Mouse (Mus musculus) kidney, postnatal 4 days (tissue): ENCODE measurements around the gene Fgf12.

ENCODE experiments used
- DNase-seq, 2 experiments: peaks; one replicate each; pipeline ENCODE4 v3.0.0; 2021; ENCODE audit warnings: mixed read lengths in 2 of 2

Fgf12 gene

DNA sequence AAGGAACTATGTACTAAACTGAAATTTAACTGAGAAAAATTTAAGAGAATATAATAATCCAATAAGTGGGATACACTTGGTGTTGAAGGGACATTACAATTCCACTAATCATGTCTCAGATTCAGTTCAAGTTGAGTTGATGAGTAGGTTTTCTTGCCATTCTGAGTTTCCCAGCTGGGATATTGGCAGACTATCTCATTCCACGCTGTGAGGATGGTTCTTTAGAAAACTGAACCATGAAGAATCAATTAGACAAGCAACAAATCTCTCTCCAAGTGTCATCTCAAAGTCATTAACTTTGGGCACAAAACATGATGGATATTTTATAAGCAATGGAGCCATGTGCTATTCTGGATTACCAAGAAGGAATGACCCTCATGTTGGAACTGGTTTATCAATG lies 449.0 kb downstream of the Fgf12 start:
- DNase-seq: no peak

DNA sequence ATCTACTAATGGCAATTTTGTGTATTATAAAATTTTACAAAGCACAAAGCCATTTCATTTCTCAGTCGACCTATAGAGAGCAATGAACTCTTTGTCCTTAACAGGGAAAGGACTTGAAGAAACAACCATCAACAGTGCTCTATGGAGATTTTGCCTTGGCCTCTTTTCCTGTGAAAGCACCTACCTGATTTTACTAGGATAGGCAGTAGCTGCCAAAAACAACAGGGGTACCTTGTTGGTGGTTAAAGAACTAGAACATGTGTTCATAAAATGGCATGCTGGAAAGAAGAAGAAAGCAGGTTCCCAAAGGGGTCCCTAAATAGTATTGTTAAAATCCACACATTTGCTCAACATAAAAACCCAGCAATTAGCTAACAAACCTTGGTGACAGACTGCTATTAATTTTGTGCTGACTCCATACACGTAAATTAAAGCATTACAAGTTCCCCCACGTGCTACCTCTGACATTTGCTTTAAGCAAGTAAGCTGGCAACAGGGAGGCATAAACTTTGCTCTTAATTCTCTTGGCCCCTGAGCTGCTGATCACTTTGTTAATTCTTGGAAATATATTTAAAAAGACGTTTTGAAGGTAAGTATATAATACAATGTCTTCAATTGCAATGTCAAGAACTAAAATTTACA lies 463.1 kb downstream of the Fgf12 start:
- DNase-seq: no peak

- DNase-seq: no peak
Measured at GRCm38 (mm10) chr16:28257904-28258303, 495.0 kb downstream of the Fgf12 start.

DNA sequence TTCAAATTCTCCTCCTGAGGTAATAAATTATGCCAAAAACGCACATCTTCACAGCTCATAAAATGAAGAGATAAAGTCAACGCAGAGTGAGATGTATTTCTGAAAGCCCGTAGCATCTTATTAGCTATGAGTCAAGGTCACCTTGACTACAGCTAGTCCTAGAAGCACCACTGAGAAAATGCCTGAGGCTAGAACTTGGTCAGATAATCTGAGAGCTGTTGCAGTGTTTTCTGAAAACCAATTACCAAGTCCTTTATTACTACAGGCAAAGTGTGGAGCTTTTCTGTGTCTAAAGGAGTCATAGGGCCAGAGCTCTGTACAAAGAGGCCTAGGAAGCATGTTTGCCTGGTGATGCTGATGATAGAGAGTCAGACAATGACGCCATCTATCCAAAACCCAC lies 498.6 kb downstream of the Fgf12 start:
- no peak for DNase-seq

- DNase-seq: no peak
Measured at GRCm38 (mm10) chr16:28251930-28252329, 500.9 kb downstream of the Fgf12 start.

GRCm38 (mm10) chr16:28242867-28243649 lies 509.8 kb downstream of the Fgf12 start:
- peak; percentile 1 to 5 for DNase-seq

DNA sequence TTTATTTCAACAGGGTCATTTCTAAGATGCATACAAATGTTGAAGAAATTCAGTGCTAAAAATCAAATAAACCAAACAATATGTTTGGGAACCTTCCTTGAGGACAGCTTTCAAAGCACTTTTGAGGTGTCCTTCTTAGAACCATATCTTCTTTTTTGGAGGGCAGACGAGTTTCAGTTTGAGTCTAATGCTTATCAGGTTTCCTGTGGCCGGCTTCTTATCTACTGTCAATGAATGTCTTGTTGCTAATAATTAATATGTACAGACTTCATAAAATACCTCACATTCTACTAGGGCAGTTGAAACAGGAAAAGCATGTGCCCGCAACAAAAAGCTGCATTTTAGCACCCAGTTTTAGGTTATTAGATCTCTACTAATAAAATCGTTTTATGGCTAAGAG lies 513.5 kb downstream of the Fgf12 start:
- no peak for DNase-seq

- DNase-seq: peak; percentile 26 to 48
Measured at GRCm38 (mm10) chr16:28238019-28238868, 514.6 kb downstream of the Fgf12 start.

DNA sequence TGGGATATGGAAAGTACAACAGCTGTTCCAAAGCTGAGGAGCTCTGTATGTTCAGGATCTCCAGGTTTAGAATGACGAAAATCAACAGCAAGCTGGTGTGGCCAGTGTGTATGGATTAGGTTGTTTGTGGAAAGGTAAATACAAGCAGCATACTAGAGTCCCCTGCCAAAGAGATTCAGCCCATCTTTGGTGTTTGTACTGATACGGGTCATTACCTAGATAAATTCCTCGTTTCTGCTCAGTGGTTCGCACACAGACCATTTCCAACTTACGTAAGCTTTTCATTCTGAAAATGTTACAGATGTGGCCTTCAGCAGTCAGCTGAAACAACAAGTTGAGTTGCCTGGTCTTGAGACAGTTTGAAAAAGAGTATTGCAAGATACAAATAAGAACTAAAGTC lies 536.9 kb downstream of the Fgf12 start:
- no peak for DNase-seq

- DNase-seq: no peak
Measured at GRCm38 (mm10) chr16:28212411-28212810, 540.5 kb downstream of the Fgf12 start.

GRCm38 (mm10) chr16:28156443-28156842 lies 596.4 kb downstream of the Fgf12 start:
- DNase-seq: no peak

DNA sequence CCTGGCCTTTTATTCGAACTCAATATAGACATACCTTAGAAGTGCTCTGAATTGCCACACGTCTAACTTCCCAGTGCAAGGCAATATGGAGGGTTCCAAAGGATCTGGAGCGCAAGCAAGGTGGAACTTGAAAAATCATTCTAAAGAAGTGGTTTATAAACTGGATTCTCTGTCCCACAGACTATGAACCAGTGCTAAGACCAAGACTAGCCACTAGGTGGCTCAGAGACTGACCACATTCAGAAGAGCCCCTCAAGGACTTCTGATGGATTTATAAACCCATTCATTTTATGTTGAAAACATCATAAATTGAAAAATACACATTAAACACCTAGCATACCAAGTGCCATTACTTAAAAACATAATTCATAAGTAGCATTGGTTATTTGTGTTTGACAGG lies 611.9 kb downstream of the Fgf12 start:
- peak; percentile 21 for DNase-seq

DNA sequence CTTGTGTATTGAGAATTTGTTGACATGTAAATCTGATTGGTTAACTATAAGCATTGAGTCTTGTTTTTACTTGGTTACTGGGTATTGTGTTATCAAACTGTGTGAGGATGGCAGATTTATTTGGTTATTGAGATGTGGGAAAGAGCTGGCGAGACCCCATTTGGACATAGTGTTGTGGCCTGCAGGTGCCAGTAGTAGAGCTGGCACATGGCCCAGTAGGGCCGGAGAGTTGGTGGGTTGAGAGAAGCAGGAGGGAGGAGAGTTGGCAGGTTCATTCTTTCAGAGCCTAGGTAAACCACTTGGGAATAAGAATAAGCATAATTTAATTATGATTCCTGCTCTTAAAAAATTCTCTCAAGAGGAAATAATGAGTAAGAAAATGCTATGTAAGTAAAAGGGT lies 625.9 kb downstream of the Fgf12 start:
- no peak for DNase-seq
